Mouse (Mus musculus): ENCODE data around the gene Ntn4. TPM values are rescaled to one million over a fixed set of nuclear protein-coding genes. Genes with fewer than 3 reads are reported as not detected.

Ntn4 gene
- total RNA-seq, 1 experiment, result 1.9 TPM

DNA sequence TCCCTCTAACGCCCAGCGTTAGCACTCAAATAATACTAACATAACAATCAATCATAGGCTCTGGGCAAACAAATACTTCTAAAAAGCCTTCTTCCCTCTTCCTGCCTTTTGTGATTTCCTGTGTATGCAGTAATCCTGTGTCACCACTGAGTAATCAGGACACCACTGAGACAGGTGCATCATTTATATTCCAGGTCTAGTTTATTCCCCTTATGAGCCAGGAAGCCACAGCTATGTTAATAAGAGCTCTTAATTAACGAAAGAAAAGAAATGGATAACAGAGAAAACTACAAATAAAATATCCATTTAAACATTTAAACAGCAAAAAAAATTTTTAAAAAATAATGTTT, 101.6 kb downstream of the Ntn4 start:
- no peak for DNase-seq (ENCODE audit: low read depth, low spot score)
- Histone ChIP-seq H3K36me3 (ENCODE audit: control insufficient read depth, insufficient read depth, low read length, poor library complexity, severe bottlenecking) (no peaks in the 10 kb centered on the region), H3K4me3 (ENCODE audit: insufficient read depth in 1 of 2, low read depth in 1 of 2, low read length in 2 of 2, poor library complexity in 1 of 2, severe bottlenecking in 1 of 2) (no peak overlapping the region), H3K27ac (ENCODE audit: insufficient read depth, low read depth, low read length, poor library complexity, severe bottlenecking) (no peak overlapping the region), H3K4me1 (ENCODE audit: control insufficient read depth in 2 of 2, insufficient read depth in 2 of 2, low read length in 2 of 2, poor library complexity in 1 of 2) (no peaks in the 10 kb centered on the region), H3K9ac (ENCODE audit: insufficient read depth, low read depth, low read length, poor library complexity, severe bottlenecking) (no peak overlapping the region), H3K9me3 (ENCODE audit: control insufficient read depth, insufficient read depth, low read depth, low read length) (no peaks in the 10 kb centered on the region)
- TF ChIP-seq HCFC1 (IDR thresholded peaks at IDR 0.05; ENCODE audit: borderline replicate concordance, insufficient read depth, low read length) (no peak), ZNF384 (IDR thresholded peaks at IDR 0.05; ENCODE audit: low read depth, low read length) (no peak), MAFK (IDR thresholded peaks at IDR 0.05; ENCODE audit: insufficient read depth, low read depth, low read length) (no peak), ZC3H11A (IDR thresholded peaks at IDR 0.05; ENCODE audit: borderline replicate concordance, low read depth, low read length) (no peak), CHD2 (IDR thresholded peaks at IDR 0.05; ENCODE audit: low read depth, low read length) (no peak)
- in situ Hi-C loops (cut with MboI; ENCODE audit: low sequenced_read_pairs in 2 of 2, unreplicated experiment in 2 of 2), result no loop called here

DNA sequence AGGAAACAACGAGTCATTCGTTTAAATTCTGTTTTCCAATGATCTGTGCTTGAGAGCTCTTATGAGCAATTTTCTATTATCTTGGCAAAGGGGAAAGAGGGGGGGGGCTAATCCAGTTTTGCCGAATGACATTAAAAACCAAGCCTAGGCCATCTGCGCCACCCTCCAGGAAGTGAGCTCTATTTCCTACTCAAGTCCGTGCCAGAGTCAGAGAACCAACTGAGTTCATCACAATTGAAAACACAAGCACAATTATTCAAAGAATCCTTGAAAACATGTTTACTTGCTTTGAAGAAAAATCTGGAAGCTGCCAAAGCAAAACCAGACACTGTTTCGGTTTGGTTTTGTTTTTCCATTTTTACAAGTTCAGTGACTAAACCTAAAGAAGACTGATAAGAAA, 102.1 kb downstream of the Ntn4 start:
- DNase-seq (ENCODE audit: low read depth, low spot score), result no peak
- Histone ChIP-seq H3K4me3 (ENCODE audit: insufficient read depth in 1 of 2, low read depth in 1 of 2, low read length in 2 of 2, poor library complexity in 1 of 2, severe bottlenecking in 1 of 2) (no peak overlapping the region), H3K9me3 (ENCODE audit: control insufficient read depth, insufficient read depth, low read depth, low read length) (no peaks in the 10 kb centered on the region), H3K27ac (ENCODE audit: insufficient read depth, low read depth, low read length, poor library complexity, severe bottlenecking) (no peak overlapping the region), H3K4me1 (ENCODE audit: control insufficient read depth in 2 of 2, insufficient read depth in 2 of 2, low read length in 2 of 2, poor library complexity in 1 of 2) (no peaks in the 10 kb centered on the region), H3K36me3 (ENCODE audit: control insufficient read depth, insufficient read depth, low read length, poor library complexity, severe bottlenecking) (no peaks in the 10 kb centered on the region), H3K9ac (ENCODE audit: insufficient read depth, low read depth, low read length, poor library complexity, severe bottlenecking) (no peak overlapping the region)
- TF ChIP-seq HCFC1 (IDR thresholded peaks at IDR 0.05; ENCODE audit: borderline replicate concordance, insufficient read depth, low read length) (no peak), ZC3H11A (IDR thresholded peaks at IDR 0.05; ENCODE audit: borderline replicate concordance, low read depth, low read length) (no peak), ZNF384 (IDR thresholded peaks at IDR 0.05; ENCODE audit: low read depth, low read length) (no peak), CHD2 (IDR thresholded peaks at IDR 0.05; ENCODE audit: low read depth, low read length) (no peak), MAFK (IDR thresholded peaks at IDR 0.05; ENCODE audit: insufficient read depth, low read depth, low read length) (no peak)
- in situ Hi-C loops (cut with MboI; ENCODE audit: low sequenced_read_pairs in 2 of 2, unreplicated experiment in 2 of 2), result no loop called here

DNA sequence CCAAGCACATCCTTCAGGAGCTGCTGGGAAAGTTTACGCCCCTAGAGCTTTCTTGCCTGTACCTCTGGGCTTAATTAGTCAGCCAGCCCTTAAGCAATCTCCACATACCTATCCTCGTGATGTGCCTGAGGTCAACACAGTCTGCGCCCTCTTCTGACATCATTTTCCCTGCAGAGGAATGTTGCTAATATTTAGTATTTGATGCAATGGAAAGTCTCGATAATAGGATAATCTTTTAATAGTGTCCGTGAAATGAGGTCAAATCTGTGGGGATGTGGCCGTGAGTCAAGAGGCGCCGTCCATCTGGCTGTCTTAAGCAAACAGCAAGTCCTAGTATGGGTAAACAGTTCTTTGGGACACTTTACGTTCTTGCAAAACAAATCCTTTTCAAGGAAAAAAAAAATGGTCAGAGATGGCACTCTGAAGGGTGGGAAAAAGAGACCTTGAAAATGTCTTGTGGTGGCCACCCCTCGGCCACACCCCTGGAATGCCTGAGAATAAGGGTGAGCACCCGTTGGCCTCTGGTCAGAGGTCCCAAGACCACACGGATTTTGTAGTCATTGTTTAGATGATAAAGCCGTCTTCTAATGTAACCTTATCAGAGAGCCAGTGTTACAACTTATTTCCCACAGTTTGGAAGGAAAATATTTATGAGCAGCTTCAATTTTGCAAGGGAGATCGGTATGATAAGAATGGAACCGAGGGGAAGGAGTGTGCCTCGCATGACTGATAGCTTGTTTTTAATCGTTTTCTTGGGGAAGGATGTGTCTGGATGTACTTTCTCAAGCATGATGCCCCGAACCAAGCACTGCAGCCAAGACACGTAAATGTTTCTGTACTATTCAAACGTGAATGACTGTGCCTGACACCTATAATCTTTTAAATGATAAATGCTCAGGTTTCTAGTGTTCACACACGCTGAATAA, 109.0 kb downstream of the Ntn4 start:
- Histone ChIP-seq H3K36me3 (ENCODE audit: control insufficient read depth, insufficient read depth, low read length, poor library complexity, severe bottlenecking) (no peaks in the 10 kb centered on the region), H3K9me3 (ENCODE audit: control insufficient read depth, insufficient read depth, low read depth, low read length) (no peaks in the 10 kb centered on the region), H3K4me1 (ENCODE audit: control insufficient read depth in 2 of 2, insufficient read depth in 2 of 2, low read length in 2 of 2, poor library complexity in 1 of 2) (no peaks in the 10 kb centered on the region), H3K9ac (ENCODE audit: insufficient read depth, low read depth, low read length, poor library complexity, severe bottlenecking) (no peak overlapping the region), H3K4me3 (ENCODE audit: insufficient read depth in 1 of 2, low read depth in 1 of 2, low read length in 2 of 2, poor library complexity in 1 of 2, severe bottlenecking in 1 of 2) (no peak overlapping the region), H3K27ac (ENCODE audit: insufficient read depth, low read depth, low read length, poor library complexity, severe bottlenecking) (no peak overlapping the region)
- no peak for TF ChIP-seq MAFK (IDR thresholded peaks at IDR 0.05; ENCODE audit: insufficient read depth, low read depth, low read length)
- no peak for TF ChIP-seq HCFC1 (IDR thresholded peaks at IDR 0.05; ENCODE audit: borderline replicate concordance, insufficient read depth, low read length)
- no peak for TF ChIP-seq ZC3H11A (IDR thresholded peaks at IDR 0.05; ENCODE audit: borderline replicate concordance, low read depth, low read length)
- TF ChIP-seq CHD2 (IDR thresholded peaks at IDR 0.05; ENCODE audit: low read depth, low read length), result no peak
- TF ChIP-seq ZNF384 (IDR thresholded peaks at IDR 0.05; ENCODE audit: low read depth, low read length), result no peak
- DNase-seq (ENCODE audit: low read depth, low spot score), result no peak
- in situ Hi-C loops (cut with MboI; ENCODE audit: low sequenced_read_pairs in 2 of 2, unreplicated experiment in 2 of 2), result no loop called here

DNA sequence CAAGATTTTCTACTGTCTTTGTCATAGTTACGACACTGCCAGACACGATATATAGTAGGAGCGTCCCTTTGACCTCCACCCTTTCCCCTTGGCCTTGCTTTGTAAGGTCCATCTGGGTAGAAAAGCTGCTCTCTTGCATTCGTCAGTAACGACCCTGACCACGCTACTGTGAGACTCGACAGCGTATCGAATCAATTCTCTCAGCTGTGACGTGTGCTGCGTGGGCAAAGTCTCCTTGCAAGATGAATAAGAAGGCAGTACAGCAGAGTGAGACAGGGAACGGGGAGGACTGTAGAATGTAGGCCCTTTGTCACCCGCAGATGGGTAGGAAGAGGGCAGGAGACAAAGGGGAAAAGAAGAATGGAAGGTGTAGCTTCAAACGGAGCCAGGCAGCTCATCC, 110.8 kb downstream of the Ntn4 start:
- no peak for DNase-seq (ENCODE audit: low read depth, low spot score)
- in situ Hi-C loops (cut with MboI; ENCODE audit: low sequenced_read_pairs in 2 of 2, unreplicated experiment in 2 of 2), result no loop called here
- no peaks in the 10 kb centered on the region for H3K9me3 ChIP-seq (ENCODE audit: control insufficient read depth, insufficient read depth, low read depth, low read length)
- no peaks in the 10 kb centered on the region for H3K36me3 ChIP-seq (ENCODE audit: control insufficient read depth, insufficient read depth, low read length, poor library complexity, severe bottlenecking)
- no peak overlapping the region for H3K27ac ChIP-seq (ENCODE audit: insufficient read depth, low read depth, low read length, poor library complexity, severe bottlenecking)
- TF ChIP-seq ZC3H11A (IDR thresholded peaks at IDR 0.05; ENCODE audit: borderline replicate concordance, low read depth, low read length) (no peak), MAFK (IDR thresholded peaks at IDR 0.05; ENCODE audit: insufficient read depth, low read depth, low read length) (no peak), HCFC1 (IDR thresholded peaks at IDR 0.05; ENCODE audit: borderline replicate concordance, insufficient read depth, low read length) (no peak), ZNF384 (IDR thresholded peaks at IDR 0.05; ENCODE audit: low read depth, low read length) (no peak)
- no peak overlapping the region for H3K9ac ChIP-seq (ENCODE audit: insufficient read depth, low read depth, low read length, poor library complexity, severe bottlenecking)
- H3K4me3 ChIP-seq (ENCODE audit: insufficient read depth in 1 of 2, low read depth in 1 of 2, low read length in 2 of 2, poor library complexity in 1 of 2, severe bottlenecking in 1 of 2), result no peak overlapping the region
- no peaks in the 10 kb centered on the region for H3K4me1 ChIP-seq (ENCODE audit: control insufficient read depth in 2 of 2, insufficient read depth in 2 of 2, low read length in 2 of 2, poor library complexity in 1 of 2)

Data from ES-E14 (cell line).